Mouse (Mus musculus) right cerebral cortex, postnatal 25 days (tissue): Measurements from ENCODE around the gene Nrm.
"Not testable (repeated sequence)": the region's sequence is repeated elsewhere in the genome, so short reads cannot be mapped to it uniquely, and the experiment has no call there.

Experiments used
- DNase-seq: peaks from one replicate; pipeline ENCODE4 v3.0.0; 2022

Nrm gene

GRCm38 (mm10) chr17:35835424-35836140 is 25.5 kb upstream of the Nrm start:
- DNase-seq, result no peak

DNA sequence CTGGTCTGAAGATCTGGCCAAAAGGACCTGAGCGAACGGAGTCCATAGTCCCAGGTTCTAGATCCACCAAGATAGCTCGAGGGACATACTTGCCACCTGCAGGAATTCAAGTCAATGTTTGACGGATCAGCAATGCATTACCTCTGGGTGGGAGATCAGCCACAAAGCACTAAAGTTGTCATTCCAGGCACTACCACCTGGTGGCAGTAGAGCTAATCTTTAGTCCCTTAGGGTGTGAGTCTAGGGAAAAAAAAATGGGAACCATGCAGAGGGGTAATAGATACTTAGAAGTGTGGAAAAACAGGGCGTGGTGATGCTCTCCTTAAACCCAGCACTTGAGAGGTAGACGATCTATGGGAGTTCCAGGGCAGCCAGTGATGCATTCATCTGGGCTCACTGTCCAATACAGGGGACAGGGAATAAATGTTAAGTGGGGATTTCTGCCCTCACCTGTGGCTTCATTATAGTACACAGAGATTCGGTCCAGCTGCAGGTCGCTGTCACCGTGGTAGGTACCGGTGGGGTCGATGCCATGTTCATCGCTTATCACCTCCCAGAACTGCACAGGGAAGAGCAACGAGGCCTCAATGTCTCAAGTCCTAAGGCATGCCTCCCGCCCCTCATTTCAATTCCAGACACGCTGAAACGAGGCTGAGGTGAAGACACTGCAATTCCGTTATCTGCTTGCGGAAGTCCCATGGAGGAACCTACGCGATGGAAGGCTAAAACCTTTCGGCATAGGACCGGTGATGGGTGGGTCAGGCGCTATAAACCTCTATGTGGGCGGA is 24.7 kb upstream of the Nrm start:
- peak; percentile 79 for DNase-seq

- DNase-seq, result peak; percentile 88
Observed at GRCm38 (mm10) chr17:35836991-35837422, 24.1 kb upstream of the Nrm start.

DNA sequence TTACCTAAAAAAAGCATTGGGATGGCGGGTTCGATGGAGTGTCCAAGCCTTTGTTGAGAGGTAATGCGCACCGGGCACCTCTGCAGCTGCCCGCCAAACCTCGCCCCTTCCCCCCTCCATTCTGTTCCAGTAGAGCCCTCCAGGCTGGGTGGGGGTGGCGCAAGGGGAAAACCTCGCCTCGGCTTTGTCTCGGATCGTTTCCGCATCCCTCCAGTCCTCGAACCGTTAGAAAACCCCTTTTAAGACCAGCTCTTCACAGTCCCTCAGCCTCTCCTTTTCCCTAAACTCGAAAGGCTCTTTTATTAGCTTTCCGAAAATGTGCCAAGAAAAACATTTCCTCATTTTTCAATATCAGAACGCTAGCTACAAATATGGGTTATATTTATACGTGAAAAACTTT is 23.6 kb upstream of the Nrm start:
- no peak for DNase-seq

DNA sequence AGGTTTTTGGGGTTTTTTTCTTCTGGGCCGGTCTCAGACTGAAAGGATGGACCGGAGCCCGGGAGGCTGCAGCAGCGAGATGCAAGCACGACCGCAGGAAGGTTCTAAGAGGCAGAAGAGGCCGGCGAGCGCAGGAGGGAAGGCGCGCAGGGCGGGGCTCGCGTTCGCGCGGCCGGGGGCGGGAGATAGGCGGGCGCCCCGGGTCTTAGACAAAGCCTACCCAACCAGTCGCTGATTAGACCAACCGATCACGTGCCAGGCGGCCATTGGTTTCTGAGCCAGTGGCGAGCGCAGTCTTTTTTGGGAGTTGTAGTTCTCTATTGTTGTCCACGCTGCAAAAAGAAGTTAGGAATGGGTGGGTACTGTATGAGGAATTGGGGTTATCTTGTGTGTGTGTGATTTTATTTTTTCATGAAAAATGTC is 23.0 kb upstream of the Nrm start, which contains the start of gene Tubb5:
Tubb5 (minus strand) TSS at position 185 of the 423 bp plus-strand sequence.
- peak; percentile 97 for DNase-seq

DNA sequence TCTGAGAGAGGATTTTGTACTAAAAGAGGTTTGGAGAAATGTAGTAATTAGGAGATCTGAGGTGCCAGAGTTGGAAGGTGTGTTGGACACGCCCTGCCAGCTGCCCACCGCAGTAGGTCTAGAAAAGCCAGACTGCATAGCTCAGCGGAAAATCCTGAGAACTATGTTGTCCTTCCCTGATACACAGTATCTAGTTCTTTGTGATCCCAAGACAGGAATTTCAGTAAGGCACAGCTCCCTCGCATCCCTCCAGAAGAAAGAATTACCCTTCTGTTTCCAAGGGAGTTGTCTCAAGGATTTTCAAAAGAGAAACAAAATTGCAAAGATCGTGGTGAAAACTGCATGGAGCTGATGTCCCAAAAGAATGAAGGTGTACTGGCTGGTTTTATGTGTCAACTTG is 22.5 kb upstream of the Nrm start:
- no peak for DNase-seq

DNA sequence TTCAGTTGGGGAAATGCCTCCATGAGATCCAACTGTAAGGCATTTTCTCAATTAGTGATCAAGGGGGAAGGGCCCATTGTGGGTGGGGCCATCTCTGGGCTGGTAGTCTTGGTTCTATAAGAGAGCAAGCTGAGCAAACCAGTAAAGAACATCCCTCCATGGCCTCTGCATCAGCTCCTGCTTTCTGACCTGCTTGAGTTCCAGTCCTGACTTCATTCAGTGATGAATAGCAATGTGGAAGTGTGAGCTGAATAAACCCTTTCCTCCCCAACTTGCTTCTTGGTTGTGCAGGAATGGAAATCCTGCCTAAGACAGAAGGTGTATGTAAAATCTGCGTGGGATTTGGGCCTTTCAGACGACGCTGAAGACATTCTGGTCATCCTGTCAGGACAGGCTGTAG is 22.1 kb upstream of the Nrm start:
- not testable (repeated sequence) for DNase-seq

DNA sequence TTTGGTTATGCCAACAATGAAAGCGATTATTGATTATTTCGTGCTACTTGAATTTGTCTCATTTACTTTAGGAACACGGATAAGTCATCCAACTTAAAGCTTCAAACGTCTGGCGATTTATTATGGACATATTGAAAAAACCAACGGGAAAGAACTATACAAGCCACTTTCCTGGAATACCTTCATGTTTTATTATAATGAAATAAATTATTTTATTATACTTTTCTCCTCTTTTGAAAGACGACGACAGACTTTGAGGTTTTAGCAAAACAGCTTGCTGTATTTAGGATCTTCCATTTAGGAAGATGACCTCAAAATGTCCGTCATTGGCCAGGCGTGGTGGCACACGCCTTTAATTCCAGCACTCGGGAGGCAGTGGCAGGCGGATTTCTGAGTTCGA is 20.6 kb upstream of the Nrm start:
- DNase-seq, result no peak

DNA sequence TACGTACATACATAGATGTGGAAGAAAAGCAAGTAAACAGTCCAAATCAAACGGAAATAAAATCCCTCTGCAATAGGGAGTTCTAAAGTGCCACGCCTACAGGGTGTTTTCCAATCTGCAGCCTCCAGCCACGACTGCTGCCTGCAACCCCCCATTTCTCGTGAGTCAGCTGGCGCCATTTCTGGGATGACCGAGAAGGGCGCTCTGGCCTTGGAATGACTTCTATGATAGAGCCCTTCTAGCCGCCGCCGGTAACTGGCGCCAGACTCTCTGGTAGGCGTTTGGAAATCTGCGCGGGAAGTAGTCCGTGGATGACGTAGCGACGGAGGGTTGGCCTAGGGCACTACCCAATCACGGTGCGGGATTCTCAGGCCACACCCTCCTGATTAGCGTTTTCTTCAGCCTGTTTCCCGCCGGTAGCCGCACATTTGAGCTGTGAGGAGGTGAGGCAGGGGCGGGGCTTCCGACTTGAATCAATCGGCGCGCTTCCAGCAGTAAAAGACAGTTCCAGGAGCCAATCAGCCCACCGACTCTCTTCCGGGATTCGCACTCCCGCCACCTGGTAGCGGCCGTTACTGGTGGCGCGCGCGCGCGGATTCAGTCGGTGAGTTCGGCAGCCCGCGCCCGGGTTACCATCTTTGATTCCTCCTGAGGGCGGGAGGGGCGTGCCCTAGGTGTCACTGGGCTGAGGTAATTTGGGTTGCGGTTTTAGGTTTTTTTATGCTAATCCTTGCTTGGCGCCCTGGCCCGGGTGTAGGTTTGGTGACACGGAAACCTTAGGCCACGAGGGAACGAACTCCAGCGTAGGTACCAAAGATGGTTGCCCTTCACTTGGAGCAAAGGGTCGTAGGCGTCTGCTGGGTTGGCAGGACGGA is 19.8 kb upstream of the Nrm start, which contains the start of gene Mdc1:
Mdc1 (plus strand) TSS at position 440 of the 875 bp plus-strand sequence.
- peak; percentile 99 for DNase-seq

GRCm38 (mm10) chr17:35842006-35842405 is 19.1 kb upstream of the Nrm start:
- no peak for DNase-seq

GRCm38 (mm10) chr17:35843514-35843913 is 17.6 kb upstream of the Nrm start:
- DNase-seq, result no peak

GRCm38 (mm10) chr17:35848112-35848511 is 13.0 kb upstream of the Nrm start:
- peak; percentile 51 for DNase-seq

DNA sequence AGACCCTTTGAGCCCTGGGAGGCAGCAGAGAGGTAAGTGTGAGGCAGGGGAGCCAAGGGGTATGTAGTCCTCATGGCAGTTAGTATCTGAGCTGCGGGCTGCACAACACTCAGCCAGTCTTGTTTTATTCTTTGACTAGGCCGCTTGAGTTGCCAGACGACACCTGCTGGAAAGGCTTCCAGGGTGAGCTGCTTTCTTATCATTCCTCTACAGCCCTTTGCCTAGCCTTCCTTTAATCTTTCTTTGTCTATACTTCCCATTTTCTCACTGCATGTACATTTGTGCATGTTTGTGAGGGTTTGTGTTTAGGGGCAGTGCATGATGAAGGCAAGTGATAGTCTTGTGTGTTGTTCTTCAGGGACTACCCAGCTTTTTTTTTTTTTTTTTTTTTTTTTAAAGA is 10.1 kb upstream of the Nrm start:
- no peak for DNase-seq

DNA sequence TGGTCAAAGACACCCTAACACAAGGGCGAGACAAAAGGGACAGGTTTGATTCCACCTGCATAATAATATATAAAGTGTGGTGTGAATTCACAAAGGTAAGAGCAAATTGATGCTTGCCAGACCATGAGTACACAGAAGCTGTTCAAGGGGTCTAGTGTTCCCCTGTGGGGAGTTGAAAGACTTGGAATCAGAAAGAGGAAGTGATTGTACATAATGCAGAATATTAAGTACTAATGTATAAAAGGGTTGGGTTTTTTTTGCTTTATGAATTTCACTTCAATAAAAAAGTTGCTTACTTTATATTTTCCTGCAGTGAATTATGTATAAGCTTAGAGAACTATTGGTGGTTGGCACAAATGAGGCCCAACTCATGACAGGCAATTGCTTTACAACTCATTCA is 1.7 kb upstream of the Nrm start:
- DNase-seq, result no peak

DNA sequence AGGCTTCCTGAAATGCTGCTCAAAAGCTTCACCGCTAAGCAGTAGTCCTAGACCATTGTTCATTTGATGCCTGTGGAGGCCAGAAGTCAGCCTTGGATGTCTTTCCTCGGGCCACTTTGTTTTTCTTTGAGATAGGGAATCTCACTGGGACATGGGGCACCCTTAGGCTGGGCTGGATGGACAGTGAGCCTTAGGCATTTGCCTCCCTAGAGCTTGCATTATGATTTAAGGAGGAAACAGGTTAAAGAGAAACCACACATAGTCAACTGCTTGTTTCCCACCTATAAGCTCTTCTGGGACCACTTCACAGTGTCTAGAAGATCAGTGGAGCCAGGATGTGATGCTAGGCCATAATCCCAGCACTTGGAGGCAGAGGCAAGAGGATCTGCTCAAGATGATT is 1.3 kb upstream of the Nrm start:
- DNase-seq, result no peak

GRCm38 (mm10) chr17:35860831-35861197 is 304 bp upstream of the Nrm start:
- no peak for DNase-seq

- DNase-seq, result no peak
Observed at GRCm38 (mm10) chr17:35864832-35865353, 3.8 kb downstream of the Nrm start.

- peak; percentile 41 for DNase-seq
Observed at GRCm38 (mm10) chr17:35865481-35866280, 4.6 kb downstream of the Nrm start, which contains the start of gene Ppp1r18. Gene Ppp1r18, plus strand, starts transcription at chr17:35865593.

DNA sequence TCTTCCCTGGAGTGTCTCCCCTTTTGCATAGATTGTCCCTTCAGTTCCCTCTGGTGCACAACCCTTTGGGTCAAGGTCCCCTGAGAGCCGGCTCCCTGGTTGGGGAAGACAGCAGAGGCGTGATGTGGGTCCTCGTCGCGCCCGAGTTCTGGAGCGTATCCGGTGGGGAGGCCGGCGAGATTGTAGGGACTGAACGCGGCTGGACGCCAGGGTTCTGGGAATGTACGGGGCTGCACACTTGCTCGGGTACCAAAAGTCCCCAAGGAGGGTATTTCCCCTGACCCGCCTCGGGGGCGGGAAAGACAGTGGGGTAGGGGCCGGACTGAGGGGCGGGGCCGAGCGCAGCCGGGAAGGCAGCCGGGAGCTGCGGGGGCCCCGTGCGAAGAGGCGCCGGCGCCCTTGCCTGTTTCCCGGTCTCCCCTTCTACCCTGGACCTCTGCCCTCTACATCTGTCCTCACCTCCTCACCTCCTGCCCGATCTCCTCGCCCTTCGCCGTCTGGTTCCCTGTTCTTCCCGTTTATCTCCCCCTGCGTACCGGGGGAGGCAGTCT is 5.2 kb downstream of the Nrm start:
- peak; percentile 52 for DNase-seq

DNA sequence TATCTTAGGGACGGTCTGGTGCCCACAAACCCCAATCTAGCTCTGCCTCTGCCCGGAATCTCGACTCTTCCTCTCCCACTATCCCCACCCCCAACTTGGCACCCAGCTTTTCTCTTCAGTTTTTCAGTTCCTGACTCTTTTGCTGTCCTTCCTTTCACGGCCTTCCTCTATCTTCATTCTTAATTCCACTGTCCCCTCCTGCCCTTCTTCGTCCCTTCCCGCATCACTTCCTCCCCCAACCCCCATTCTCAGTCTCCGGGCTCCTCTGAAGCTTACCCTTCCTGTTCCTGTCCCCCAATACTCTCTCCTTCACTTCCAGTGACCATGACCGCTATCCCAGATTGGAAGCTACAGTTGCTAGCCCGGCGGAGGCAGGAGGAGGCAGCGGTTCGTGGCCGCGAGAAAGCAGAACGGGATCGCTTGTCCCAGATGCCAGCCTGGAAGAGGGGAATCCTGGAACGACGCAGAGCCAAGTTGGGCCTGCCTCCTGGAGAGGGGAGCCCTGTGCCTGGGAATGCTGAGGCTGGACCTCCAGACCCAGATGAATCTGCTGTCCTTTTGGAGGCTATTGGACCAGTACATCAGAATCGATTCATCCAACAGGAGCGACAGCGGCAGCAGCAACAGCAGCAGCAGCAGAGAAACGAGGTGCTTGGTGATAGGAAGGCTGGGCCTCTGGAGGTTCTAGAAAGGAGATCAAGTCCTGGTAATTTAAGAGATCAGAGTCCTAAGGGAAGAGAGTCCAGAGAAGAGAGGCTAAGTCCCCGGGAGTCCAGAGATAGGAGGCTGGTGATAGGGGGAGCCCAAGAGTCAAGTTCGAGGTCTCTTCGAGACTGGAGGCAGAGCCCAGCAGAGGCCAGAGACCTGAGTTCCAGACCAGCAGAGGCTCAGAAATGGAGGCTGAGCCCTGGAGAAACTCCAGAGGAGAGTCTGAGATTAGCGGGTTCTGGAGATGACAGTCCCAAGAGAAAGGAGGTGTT is 6.1 kb downstream of the Nrm start:
- DNase-seq, result no peak
